Mouse (Mus musculus) stomach, postnatal 0 days (tissue): ENCODE measurements around the gene Nutf2.

Source experiments
- CTCF ChIP-seq: IDR thresholded peaks from 2 replicates; pipeline ENCODE4 v1.5.1; 2016; ENCODE audit warnings: antibody characterized with exemption, low read depth, mild to moderate bottlenecking, moderate library complexity
- EP300 ChIP-seq: optimal IDR thresholded peaks from 2 replicates; pipeline ENCODE3; 2016; ENCODE audit warnings: antibody characterized with exemption

GRCm38 (mm10) chr8:105892432-105892831, 32.1 kb downstream of the Nutf2 start:
- TF ChIP-seq CTCF (peak; percentile 73), EP300 (no peak)
